Mouse (Mus musculus): ENCODE measurements around the gene Fam83f. TPM values are rescaled to one million over a fixed set of nuclear protein-coding genes. Genes with fewer than 3 reads are reported as not detected.

Fam83f gene
- polyA plus RNA-seq, 1 experiment: 0.25 TPM

DNA sequence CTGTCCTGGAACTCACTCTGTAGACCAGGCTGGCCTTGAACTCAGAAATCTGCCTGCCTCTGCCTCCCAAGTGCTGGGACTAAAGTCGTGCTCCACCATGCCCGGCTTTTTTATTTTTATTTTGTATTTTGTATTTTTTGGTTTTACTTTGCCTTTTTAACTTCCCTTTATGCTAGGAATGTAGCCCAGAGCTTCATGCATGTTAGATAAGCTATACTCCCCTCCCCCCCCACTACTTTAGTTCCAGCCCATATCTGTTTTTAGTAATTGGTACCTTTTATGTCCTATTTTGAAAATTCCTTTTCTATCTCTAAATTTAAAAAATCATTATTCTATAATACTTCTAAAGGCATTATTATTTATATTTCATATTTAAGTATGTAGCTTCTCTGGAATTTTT is 66.6 kb downstream of the Fam83f start:
- Histone ChIP-seq H3K4me3 (replicated peaks; ENCODE audit: insufficient read depth, low read depth, low read length) (no peak overlapping the region), H3K4me1 (ENCODE audit: control insufficient read depth, insufficient read depth, low read length) (peaks cover 6% of the 10 kb centered on the region; the same call in 1 of the 2 replicates), H3K27me3 (ENCODE audit: control insufficient read depth, insufficient read depth, low read length) (no peaks in the 10 kb centered on the region), H3K27ac (ENCODE audit: insufficient read depth, low read length) (no peak overlapping the region)
- WGBS: 93% methylated on average over 2 of the region's 2 CpGs
- DNase-seq: no peak
- no peak for TF ChIP-seq CTCF (IDR thresholded peaks at IDR 0.05; ENCODE audit: borderline replicate concordance, insufficient read depth, low read depth, low read length)
- no peak for TF ChIP-seq POLR2A (IDR thresholded peaks at IDR 0.05; ENCODE audit: borderline replicate concordance, insufficient read depth, low read length)

DNA sequence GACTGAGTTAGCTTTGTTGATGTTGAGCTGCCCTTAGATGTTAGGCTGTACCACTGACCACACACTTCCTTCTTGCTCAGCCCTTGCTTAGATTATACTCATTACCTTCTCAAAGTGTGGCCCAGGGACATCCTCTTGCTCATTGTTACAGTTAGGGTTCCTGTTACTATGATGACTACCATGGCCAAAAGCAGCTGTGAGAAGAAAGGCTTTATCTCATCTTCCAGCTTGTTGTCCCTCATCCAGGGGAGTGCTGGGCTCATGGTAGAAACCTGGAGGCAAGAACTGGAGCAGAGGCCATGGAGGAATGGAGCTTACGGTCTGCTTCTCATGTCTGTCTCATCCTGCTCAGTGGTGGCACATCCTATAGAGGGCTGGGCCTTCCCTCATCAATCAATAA is 68.3 kb downstream of the Fam83f start:
- no peak for TF ChIP-seq POLR2A (IDR thresholded peaks at IDR 0.05; ENCODE audit: borderline replicate concordance, insufficient read depth, low read length)
- TF ChIP-seq CTCF (IDR thresholded peaks at IDR 0.05; ENCODE audit: borderline replicate concordance, insufficient read depth, low read depth, low read length): no peak
- no peaks in the 10 kb centered on the region for H3K27me3 ChIP-seq (ENCODE audit: control insufficient read depth, insufficient read depth, low read length)
- no peak overlapping the region for H3K4me3 ChIP-seq (replicated peaks; ENCODE audit: insufficient read depth, low read depth, low read length)
- WGBS: 97% methylated on average over 1 of the region's 1 CpGs
- no peak for DNase-seq
- H3K4me1 ChIP-seq (ENCODE audit: control insufficient read depth, insufficient read depth, low read length): peaks cover 6% of the 10 kb centered on the region; the same call in 1 of the 2 replicates
- H3K27ac ChIP-seq (ENCODE audit: insufficient read depth, low read length): no peak overlapping the region

GRCm38 (mm10) chr15:80741836-80742235 is 70.2 kb downstream of the Fam83f start:
- Histone ChIP-seq H3K27ac (ENCODE audit: insufficient read depth, low read length) (no peak overlapping the region), H3K4me1 (ENCODE audit: control insufficient read depth, insufficient read depth, low read length) (peaks cover 6% of the 10 kb centered on the region; the same call in 1 of the 2 replicates), H3K4me3 (replicated peaks; ENCODE audit: insufficient read depth, low read depth, low read length) (no peak overlapping the region), H3K27me3 (ENCODE audit: control insufficient read depth, insufficient read depth, low read length) (no peaks in the 10 kb centered on the region)
- no peak for DNase-seq
- WGBS: 84% methylated on average over 1 of the region's 1 CpGs
- no peak for TF ChIP-seq POLR2A (IDR thresholded peaks at IDR 0.05; ENCODE audit: borderline replicate concordance, insufficient read depth, low read length)
- TF ChIP-seq CTCF (IDR thresholded peaks at IDR 0.05; ENCODE audit: borderline replicate concordance, insufficient read depth, low read depth, low read length): no peak

GRCm38 (mm10) chr15:80742991-80743474 is 71.4 kb downstream of the Fam83f start:
- no peaks in the 10 kb centered on the region for H3K27me3 ChIP-seq (ENCODE audit: control insufficient read depth, insufficient read depth, low read length)
- H3K4me1 ChIP-seq (ENCODE audit: control insufficient read depth, insufficient read depth, low read length): peaks cover 6% of the 10 kb centered on the region; the same call in 1 of the 2 replicates
- H3K4me3 ChIP-seq (replicated peaks; ENCODE audit: insufficient read depth, low read depth, low read length): no peak overlapping the region
- TF ChIP-seq CTCF (IDR thresholded peaks at IDR 0.05; ENCODE audit: borderline replicate concordance, insufficient read depth, low read depth, low read length): no peak
- no peak for TF ChIP-seq POLR2A (IDR thresholded peaks at IDR 0.05; ENCODE audit: borderline replicate concordance, insufficient read depth, low read length)
- no peak for DNase-seq
- no peak overlapping the region for H3K27ac ChIP-seq (ENCODE audit: insufficient read depth, low read length)
- 96% methylated on average over 3 of the region's 3 CpGs for whole genome bisulfite sequencing

GRCm38 (mm10) chr15:80743606-80744005 is 72.0 kb downstream of the Fam83f start:
- no peak overlapping the region for H3K4me3 ChIP-seq (replicated peaks; ENCODE audit: insufficient read depth, low read depth, low read length)
- peaks cover 6% of the 10 kb centered on the region; the same call in 1 of the 2 replicates for H3K4me1 ChIP-seq (ENCODE audit: control insufficient read depth, insufficient read depth, low read length)
- 91% methylated on average over 7 of the region's 7 CpGs for WGBS
- H3K27me3 ChIP-seq (ENCODE audit: control insufficient read depth, insufficient read depth, low read length): no peaks in the 10 kb centered on the region
- TF ChIP-seq POLR2A (IDR thresholded peaks at IDR 0.05; ENCODE audit: borderline replicate concordance, insufficient read depth, low read length) (no peak), CTCF (IDR thresholded peaks at IDR 0.05; ENCODE audit: borderline replicate concordance, insufficient read depth, low read depth, low read length) (no peak)
- no peak overlapping the region for H3K27ac ChIP-seq (ENCODE audit: insufficient read depth, low read length)
- DNase-seq: no peak

DNA sequence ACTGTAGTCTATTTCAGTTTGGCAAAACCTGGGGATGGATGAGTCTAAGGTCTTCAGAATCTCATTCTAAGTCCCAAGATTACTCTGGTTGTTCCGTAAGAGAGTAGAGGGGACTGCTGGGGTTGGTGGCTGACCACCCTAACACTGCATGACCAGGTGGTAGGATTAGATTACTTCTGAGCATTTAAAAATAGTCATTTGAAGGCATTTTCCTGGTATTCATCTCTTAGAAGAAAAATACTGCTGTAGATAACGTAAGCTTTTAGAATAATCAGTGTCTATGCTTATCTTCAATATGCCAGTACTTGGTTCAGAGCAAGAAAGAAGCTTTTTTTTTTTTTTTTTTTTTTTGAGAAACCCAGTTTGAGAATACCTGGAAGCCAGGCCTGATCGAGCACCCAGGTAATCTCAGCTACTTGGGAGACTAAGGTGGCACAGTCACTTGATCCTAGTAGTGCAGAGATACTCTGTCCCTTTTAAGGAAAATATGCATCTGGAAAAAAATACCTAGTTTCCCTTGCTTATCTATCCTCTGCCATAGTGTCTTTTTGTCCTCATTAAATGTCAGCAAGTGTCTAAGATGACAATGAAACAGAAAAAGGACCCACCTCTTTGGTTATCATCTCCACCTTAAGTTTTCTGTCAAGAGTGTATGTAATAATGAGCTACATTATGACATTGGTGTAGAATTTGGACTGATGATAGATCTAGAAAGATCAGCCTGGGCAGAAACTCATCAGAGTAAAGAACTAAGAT is 73.2 kb downstream of the Fam83f start:
- H3K4me1 ChIP-seq (ENCODE audit: control insufficient read depth, insufficient read depth, low read length): peaks cover 9% of the 10 kb centered on the region; the same call in 1 of the 2 replicates
- no peaks in the 10 kb centered on the region for H3K27me3 ChIP-seq (ENCODE audit: control insufficient read depth, insufficient read depth, low read length)
- H3K4me3 ChIP-seq (replicated peaks; ENCODE audit: insufficient read depth, low read depth, low read length): no peak overlapping the region
- 89% methylated on average over 3 of the region's 3 CpGs for WGBS
- no peak overlapping the region for H3K27ac ChIP-seq (ENCODE audit: insufficient read depth, low read length)
- no peak for DNase-seq
- no peak for TF ChIP-seq POLR2A (IDR thresholded peaks at IDR 0.05; ENCODE audit: borderline replicate concordance, insufficient read depth, low read length)
- TF ChIP-seq CTCF (IDR thresholded peaks at IDR 0.05; ENCODE audit: borderline replicate concordance, insufficient read depth, low read depth, low read length): no peak

GRCm38 (mm10) chr15:80748979-80749378 is 77.3 kb downstream of the Fam83f start:
- no peak overlapping the region for H3K27ac ChIP-seq (ENCODE audit: insufficient read depth, low read length)
- H3K4me3 ChIP-seq (replicated peaks; ENCODE audit: insufficient read depth, low read depth, low read length): no peak overlapping the region
- no peak for DNase-seq
- no peaks in the 10 kb centered on the region for H3K27me3 ChIP-seq (ENCODE audit: control insufficient read depth, insufficient read depth, low read length)
- 18% methylated on average over 5 of the region's 5 CpGs for WGBS
- TF ChIP-seq POLR2A (IDR thresholded peaks at IDR 0.05; ENCODE audit: borderline replicate concordance, insufficient read depth, low read length) (no peak), CTCF (IDR thresholded peaks at IDR 0.05; ENCODE audit: borderline replicate concordance, insufficient read depth, low read depth, low read length) (no peak)
- H3K4me1 ChIP-seq (ENCODE audit: control insufficient read depth, insufficient read depth, low read length): peaks cover 4% of the 10 kb centered on the region; the same call in 1 of the 2 replicates

Other genes with a start within 250 kb of the Fam83f start
- gene Enthd1, start 106.7 kb upstream of the Fam83f start, polyA plus RNA-seq (2012; rRNA removed): not detected in 2 replicates
- gene Grap2, start 99.3 kb upstream of the Fam83f start, polyA plus RNA-seq (2012; rRNA removed): 0.08 and 0.16 TPM in 2 replicates
- 32.5 and 36.3 TPM in 2 replicates for gene Tnrc6b, start 39.5 kb downstream of the Fam83f start, polyA plus RNA-seq (2012; rRNA removed)